Mouse (Mus musculus) erythroblast, embryonic 14.5 days (primary cell): Measurements from ENCODE around the gene Ggn.

Experiments
- GATA1 ChIP-seq: IDR thresholded peaks from 2 replicates; pipeline ENCODE4 v1.6.1; 2012; ENCODE audit warnings: low read length, inconsistent platforms, mixed read lengths
- TAL1 ChIP-seq: IDR thresholded peaks from 3 replicates; pipeline ENCODE4 v1.6.1; 2012; ENCODE audit warnings: low read length, inconsistent platforms, mixed read lengths

- no peak for TF ChIP-seq TAL1
- TF ChIP-seq GATA1, result no peak
These were observed 562 bp upstream of the Ggn start for GRCm38 (mm10) chr7:29169231-29170065.
